Mouse (Mus musculus): ENCODE results near the gene Dscam.

GRCm38 (mm10) chr16:96806298-96806697, 364.3 kb downstream of the Dscam start:
- no peak for TF ChIP-seq CTCF (IDR thresholded peaks at IDR 0.05; ENCODE audit: low read depth, low read length)
- no peak for TF ChIP-seq POLR2A (IDR thresholded peaks at IDR 0.05; ENCODE audit: borderline replicate concordance, low read depth, low read length)
